Mouse (Mus musculus) bone marrow, adult 2 months (tissue): ENCODE data around the gene Casz1.

Source experiments
- CTCF ChIP-seq: fragments of 200-500 bp; IDR thresholded peaks from 2 replicates; pipeline ENCODE4 v1.5.1; 2011; ENCODE audit warnings: low read length, control low read depth; ENCODE audit not compliant: control insufficient read depth, insufficient read depth
- POLR2A ChIP-seq: fragments of 200-500 bp; IDR thresholded peaks from 2 replicates; pipeline ENCODE4 v1.6.1; 2011; ENCODE audit warnings: low read depth, mild to moderate bottlenecking, control low read depth, low read length, borderline replicate concordance; ENCODE audit not compliant: control insufficient read depth

DNA sequence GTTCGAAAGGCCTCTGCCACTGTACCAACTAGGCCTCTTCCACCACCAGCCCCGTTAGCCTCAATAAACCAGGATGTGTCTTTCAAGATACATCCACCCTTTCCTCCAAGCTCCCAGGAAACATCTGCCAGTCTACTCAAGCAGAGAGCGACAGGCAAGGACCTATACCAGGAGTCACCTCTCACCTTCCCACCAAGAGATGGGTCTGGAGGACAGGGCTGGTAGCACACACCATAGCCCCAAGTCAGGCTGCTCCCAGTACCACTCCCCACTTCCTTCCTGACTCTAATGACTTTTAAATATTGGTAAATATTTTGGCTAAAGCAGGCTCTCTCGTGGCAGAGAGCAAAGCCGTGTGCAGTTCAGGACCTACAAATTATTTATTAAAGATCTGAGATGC, 77.6 kb downstream of the Casz1 start:
- TF ChIP-seq POLR2A (no peak), CTCF (no peak)
